Mouse (Mus musculus) 3134 (cell line): ENCODE measurements at regions not wholly inside any gene's neighbourhood (a gene's known extent, or its start where the extent isn't known, plus 50 kb on each side); places are given as distances from the start of the nearest gene placed in this dataset.
"Not testable (repeated sequence)": the region's sequence is repeated elsewhere in the genome, so short reads cannot be mapped to it uniquely, and the experiment has no call there.

ENCODE experiments used
- DNase-seq: peaks from one replicate; pipeline ENCODE4 v3.0.0-alpha.2; 2011; ENCODE audit warnings: low spot score; ENCODE audit not compliant: insufficient read length; ENCODE audit errors: extremely low read depth

DNA sequence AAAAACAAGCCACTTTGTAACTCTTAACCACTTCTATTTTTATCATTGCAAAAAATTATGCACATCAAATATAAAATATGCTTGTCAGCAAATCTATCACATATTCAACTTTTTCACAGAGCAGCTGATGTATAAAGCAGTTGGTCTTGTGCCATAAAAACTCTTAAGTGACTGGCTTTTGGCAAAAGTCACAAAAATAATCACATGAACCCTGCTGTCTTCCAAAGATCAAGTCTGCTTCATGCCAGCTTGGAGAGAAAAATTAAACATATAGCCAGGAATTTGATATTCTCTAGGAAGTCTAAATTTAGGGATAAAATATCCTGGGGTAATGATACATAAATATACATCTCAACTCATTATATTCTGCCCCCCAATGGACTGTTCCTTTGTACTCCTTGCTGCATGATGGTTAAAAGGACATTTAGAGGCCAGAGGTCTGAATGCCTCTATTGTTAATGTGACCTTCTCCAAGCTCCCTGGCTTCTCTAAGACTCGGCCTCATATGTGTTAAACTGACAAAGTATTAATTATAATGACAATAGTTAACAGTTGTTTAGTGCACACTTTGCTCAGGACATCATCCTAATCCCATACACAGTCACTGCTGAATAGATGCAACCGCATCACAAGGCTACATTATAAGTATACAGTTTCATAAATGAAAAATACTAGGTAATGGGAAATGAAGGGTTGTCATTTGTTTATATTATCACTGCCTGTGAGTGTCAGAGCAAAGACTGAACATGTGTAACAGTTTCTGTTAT is 422.9 kb upstream of the Hs3st1 start:
- DNase-seq = no peak

DNA sequence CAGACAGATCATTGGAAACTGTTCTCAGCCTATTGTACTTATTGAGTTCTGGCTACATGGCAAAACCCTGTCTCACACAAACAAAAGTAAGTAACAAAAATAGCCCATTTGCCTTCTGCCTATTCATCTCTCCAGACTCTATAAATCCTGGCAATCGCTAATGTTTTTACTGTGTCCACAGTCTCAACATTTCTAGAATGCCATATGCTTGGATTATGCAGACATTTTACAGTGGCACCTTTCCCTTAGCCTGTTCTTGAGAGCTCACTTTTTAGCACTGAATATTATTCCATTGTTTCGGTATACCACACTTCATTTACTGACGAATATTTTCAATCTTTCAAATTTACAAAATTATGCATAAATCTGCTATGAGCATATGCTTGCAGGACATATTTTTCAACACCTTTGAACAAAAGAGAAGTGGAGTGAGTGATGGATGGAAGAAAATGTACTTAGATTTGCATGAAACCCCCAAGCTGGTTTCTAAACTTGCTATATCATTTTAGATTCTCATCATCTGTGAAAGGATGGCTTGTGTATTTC is 381.5 kb upstream of the Hs3st1 start:
- no peak for DNase-seq

DNA sequence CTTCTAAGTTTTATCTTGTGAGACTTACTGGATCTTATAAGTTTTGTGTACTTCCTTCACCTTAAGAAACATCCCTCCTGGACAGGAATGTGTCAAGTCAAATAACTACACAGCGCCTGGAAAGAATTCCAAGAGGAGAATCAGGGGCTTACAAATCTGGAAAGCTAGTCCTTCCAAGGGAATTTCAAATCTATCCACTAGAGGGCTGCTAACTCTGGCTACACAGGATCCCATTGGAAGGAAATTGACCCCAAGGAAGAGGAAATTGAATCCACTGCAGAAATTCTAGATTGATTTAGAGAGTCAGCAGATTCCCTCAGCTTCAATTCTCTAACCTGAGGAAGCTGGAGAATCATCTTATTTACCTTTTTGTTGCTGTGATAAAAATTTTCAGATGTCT is 369.1 kb upstream of the Hs3st1 start:
- no peak for DNase-seq

DNA sequence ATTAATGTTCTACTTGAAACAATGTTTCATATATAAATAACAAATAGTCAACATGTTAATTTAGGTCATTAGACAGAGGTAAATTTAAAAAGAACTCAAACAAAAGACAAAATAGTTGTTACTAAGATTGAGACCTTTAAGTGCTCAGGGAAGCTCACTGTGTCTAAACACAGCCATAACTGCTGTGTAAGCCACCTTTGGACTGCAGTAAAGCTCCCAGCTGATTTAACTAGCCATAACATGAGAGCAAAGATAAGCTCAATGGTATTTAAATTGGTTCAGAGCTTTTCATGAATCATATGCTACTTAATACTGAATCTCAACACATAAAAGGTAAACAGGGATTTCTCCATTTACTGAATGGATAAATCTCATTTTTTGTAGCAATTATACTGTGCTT is 361.6 kb upstream of the Hs3st1 start:
- DNase-seq = no peak

DNA sequence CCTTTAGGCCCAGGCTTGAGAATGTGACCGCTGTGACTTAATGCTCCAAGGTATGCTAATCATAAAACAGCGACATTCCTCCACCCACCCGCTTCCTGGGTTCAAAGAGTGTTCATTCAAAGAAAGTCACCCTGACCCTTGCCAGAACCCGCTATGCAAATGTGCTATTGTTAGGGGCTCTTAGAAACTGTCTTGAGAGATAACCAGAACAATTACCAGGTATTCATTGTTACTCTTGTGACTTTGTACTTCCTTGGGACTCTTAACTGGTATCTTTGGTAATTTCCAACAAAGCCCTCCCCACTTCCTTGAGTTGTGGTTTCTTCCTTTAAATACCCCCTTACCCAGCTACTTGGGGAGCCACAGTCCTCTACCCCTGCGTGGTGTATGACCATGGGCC is 334.3 kb upstream of the Hs3st1 start:
- not testable (repeated sequence) for DNase-seq

DNA sequence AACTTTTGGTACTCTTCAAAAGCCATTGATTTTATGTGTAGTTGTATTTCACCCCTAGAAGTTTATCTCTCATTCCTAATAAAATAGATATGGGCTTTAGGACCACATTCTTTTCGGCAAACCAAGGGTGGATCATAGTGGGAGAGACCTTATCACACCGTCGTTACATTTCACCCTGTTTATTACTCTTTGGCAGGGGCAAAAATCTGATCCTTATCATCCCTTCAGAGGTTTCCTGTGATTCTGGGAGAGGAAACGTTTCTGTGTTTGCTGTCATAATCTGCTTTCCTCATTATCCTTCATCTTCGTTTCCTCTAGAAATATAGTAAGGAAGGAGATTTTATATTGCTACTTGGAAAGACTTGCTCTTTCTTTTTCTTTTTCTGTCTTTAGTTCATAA is 290.0 kb upstream of the Hs3st1 start:
- DNase-seq = no peak

DNA sequence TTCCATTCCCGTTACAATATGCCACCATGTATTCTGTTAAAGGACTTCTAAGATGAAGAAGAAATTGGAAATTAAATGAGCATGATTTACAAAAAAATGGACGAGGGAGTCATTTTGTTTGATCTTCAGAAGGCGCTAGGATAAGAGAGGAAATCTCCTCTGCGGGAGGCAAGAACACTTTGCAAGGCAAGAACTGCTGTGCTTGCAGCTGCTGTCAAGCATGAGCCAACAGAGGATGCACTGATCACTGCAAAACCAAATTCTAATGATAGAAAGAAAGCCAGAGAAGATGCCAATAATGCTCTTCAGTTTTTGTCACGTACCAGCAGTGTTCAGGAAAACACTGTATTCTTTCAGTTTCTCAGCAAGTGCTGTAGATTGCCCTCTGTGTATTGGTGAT is 279.2 kb upstream of the Hs3st1 start:
- DNase-seq = no peak

DNA sequence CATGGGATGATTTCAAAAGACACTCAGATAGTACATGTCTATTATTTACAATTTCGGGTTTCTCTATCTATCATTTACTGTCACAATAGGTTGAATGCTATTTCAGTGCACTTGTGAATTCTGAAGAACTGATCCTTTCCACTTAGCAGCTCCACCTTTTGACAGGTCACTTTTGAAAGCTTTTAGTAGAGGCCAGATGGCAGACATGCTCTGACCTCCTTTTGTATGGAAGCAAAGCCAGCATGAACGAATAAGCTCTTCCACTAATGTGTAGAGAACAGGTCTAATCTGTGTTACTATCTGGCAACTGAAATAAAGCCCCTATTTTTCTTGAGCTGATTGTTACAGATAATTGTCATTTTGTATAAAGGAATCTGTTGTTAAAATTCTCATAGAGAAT is 278.4 kb upstream of the Hs3st1 start:
- DNase-seq = no peak

DNA sequence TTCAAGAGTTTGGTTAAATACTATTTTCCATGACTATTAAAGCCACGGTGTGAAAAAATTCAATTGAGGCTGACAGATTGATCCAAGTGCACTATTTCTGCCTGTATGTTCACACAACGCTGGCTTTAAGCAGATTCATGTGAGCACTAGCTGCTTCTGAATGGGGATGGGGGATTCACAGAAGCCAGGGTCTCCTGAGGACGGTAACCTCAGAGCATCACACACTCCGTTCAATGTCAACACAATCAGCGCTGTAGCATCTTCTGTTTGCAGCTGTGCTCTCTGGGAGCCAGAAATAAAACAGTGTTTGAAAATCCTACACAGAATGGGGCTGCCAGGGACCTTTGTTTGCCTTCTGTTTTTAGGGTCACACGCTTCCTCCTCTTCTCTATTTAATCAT is 275.0 kb upstream of the Hs3st1 start:
- no peak for DNase-seq

DNA sequence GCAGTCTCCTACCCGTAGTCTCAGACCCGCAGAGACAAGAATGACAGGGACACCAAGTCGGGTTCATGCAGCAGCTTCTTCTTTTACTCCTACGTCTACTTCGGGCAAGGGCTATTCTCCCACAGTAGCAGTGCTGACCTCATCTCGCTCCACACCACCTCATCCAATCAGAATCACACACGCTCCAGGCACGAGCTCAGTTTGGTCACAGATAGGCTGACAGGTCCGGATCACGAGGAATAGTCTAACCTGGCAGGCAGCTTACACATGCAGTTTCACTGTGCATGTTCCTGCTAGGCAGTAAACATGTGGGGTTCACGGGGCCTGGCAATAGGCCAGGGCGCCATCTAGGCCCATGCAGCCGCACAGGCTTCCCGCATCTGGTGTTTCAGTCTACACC is 260.7 kb upstream of the Hs3st1 start:
- no peak for DNase-seq

DNA sequence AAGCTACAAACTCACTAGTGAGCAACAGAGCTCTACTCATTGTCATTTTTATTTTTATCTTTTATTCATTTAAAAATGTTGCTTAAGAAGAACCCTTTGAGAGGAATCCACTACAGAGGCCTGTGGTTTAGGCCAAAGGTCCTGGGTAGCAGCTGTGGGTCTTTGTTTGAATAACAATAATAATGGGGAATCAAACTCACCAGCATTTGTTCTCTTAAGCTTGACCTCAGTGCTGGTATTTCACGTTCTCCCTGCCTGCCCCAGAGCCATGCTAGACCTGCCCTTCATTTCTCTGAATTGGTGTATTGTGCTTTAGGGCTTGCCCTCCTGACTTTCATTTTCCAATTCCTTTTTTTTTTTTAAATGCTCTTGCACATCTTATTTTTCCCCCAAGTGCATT is 232.8 kb upstream of the Hs3st1 start:
- DNase-seq = no peak

DNA sequence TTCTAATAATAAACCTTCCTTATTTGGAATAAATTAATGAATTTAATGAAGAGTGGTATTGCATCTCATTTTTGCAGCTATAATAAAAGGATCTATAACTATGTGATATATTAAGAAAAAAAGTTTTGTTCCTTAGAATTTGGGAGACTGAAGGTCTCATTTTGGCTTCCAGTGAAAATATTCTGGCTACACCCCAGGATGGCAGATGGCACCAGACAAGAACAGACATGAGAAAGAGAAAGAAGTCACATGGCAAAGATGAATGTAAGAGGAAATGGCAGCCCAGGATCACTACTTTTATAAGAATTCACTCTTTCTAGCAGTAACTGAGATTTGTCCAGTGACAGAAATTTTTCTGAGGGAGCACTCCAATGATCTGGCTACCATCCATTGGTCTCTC is 209.1 kb upstream of the Hs3st1 start:
- DNase-seq = no peak

DNA sequence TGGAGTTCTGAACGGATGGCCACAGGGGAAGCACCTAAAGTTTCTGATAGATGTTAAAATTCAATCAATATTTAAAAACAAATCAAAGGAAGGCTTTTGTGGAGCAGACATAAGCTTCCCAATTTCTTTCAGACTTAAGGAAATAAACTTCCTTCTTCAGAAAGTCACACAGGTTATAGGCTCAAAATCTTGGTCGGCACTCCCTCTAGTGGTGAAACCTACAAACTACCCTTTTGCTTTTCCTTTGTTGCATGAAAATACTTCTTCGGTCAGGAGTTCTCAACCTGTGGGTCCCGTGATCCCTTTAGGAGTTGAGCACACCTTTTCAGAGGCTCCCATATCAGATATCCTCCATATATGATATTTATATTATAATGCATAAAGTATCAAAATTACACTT is 205.7 kb upstream of the Hs3st1 start:
- DNase-seq = no peak

DNA sequence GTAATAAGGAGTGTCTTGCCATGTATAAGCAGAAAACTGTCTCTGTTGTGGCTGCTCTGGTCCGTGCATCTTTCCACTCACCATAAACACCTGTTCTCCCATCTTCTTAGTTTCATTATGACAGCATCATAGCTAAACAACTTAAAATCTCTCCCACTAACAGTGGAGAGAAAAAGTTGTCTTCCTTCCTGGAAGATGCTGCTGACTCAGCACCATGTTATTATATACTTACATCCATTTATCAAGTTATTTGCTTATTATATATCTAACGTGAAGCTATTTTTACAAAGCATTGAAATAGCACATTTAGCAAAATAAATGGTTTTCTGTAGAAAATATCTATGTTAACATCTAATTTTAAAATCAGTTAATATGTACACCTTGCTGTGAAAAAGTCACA is 180.3 kb upstream of the Hs3st1 start:
- no peak for DNase-seq

DNA sequence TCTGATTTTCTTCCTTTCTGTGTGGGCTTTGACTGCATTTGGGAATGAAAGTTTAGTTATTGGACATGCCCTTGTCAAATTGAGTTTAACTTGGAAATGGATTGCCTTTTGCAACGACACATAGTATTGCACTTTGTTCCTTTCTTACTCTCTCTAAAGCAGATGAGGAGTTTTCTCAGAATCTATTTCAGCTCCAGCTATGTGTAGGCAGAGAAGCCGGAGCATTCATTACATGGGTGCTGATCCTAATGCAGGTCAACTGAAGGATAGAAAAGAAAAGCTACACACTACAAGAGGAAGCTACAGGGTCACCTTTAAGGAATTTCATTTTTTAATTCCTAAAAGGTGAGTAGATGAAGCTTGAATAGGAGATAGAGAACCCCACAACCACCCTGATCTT is 176.6 kb upstream of the Hs3st1 start:
- no peak for DNase-seq

DNA sequence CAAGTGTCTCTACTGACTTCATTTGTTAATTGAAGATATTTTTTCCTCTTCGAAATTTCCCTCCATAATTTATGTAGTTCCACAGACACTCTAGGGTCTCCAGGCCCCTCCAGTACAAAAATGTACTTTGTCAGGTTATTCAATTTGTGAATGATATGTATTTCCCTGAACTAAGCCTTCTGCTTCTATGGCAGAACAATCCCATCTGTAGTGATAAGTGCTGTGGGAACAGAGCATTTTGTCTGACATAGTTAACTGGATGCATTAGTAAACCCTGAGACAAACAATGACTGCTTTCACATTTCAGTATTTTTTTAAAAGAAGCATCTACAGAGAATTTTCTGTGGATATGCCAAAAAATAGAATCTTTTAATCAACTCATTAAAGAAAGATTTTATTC is 154.1 kb upstream of the Hs3st1 start:
- DNase-seq = no peak

DNA sequence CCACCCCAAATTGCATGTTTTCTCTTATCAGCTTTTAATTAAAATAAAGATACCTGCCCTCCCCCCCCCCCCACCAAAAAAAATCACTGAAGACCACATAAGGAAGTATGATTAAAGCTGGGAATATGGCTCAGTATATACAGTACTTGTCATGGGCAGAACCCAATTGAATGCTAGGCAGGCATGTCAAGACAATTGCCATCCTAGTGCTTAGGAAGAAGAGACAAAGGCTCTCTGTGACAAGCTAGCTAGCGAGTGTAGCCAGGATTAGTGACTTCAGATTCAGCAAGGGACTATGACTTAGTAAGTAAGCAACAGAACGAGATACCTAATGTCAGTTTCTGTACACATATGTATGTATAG is 116.4 kb upstream of the Hs3st1 start:
- no peak for DNase-seq

DNA sequence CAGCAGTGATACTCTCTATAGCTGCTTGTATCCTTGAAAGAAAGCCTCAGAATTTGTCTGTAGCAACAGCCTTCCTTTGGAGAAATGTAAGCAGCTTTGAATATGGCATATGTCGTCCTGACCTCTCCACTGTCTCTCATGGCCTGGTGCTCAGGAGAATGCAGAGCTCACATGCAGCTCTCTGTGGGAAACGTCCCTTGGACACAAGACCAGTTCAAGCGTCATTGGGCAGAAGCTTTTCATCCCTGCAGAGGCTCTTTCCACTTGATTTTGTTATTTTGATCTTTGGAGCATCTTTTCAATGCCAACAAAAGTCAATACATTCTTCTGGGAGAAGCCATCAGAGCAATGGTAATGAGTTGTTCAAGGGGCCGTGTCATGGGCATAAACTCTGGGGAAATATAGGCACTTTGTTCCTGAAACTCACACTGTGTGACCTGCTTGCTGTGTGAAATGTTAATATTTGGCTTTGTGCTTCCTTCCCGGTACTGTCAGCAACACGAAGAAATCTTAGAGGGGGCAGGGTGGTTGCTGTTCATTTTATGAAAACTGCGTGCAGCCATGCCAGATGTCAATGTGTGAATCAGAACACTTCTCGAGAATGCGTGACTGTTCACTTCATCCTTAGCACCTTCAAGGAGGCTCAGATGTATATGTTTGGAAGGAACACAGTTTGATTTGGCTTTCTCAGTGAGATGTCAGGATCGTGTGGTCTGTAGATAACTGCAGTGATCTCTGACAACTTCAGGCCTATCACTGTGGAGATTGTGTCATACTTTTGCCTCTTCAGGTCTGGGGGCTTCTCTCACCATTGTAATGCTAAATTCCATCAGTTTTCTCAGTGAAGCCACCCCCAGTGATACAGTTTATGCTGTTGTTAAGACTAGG is 115.8 kb upstream of the Hs3st1 start:
- no peak for DNase-seq

DNA sequence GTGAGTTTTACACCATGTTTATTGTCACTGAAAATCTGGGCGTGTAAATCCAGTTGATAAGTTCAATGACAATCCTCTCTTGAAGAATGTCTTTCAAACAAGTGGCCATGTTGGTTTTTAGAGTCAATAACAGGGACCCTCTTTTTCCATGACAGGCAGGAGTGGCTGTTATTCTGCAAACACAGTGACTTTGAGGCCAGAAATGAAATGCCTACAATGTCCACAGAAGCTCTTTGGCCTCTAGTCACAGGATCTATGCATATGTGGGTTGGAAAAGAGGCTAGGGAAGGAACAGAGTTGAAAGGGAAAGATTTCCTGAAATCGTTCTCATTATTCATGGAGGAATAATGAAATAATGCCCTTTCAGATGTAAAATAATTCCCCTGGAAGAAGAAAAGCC is 101.9 kb upstream of the Hs3st1 start:
- DNase-seq = no peak

DNA sequence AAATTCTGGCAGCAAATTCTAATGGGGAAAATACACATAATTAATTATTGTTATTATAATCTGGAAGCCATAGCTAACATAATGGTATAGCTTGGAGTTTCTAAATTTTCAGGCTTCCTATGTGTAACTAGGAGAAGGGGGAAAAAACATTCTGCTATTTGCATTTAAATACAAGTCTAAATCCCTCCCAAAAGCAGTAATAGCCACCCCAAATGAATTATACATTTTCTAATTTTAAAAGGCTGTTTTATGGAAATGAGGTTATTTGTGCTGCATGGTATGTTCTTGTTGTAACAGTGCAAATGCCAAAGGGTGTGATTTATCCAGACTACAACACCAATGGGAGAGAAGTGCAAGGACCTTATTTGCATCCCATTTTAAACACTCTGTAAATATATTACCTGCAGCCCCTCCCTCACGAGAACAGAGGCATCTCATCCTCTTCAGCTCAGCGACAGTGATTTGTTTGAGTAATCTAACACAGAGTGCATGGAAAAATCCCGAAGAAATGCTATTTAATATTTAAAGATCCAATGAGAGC is 101.4 kb upstream of the Hs3st1 start:
- DNase-seq = no peak

DNA sequence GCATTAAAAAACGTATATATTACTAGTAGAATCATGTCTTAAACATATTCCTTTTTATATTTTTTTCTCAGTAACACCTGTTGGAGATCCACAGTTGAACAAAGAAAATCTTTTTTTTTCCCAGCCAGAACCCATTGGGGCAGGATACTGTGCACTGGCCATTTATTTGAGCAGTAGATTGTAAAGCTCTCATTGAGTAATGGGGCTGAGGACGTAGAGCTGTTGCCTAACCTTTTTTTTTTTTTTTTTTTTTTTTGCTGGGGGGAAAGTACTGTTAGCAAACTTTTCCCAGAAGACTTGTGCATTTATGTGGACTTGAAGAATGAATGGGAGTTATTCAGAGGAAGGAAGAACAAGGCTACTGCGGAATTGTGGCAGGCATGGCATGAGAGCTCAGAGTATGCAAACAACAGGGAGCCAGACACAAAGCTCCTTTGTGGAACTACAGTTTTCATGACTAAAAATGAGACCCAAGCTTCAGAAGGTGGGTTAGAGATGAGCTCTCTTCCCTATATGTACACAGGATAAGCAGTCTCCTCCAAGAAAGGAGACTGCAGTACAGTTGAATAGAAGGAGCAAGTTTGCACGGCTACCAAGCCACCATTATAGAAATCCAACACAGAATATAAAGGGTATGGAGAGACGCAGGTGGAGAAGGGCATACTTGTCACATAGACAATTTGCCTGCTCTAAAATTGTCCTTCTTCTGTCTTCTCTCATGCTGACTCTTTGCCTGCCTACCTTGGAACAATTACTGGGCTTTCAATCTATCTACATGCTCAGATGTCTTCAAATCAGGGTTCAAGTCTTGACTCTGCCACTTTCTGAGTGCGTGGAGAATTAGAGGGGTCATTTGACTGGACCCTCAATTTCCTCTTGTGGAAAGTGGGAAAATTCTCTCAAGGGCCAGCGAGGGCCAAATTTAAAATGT is 100.7 kb upstream of the Hs3st1 start:
- DNase-seq = no peak
